Mouse (Mus musculus): ENCODE measurements around the gene Tep1.
A peak's percentile ranks its signal among the peaks of the same experiment; 100 is the strongest.

Tep1 gene

GRCm38 (mm10) chr14:50795261-50795935, 75.0 kb downstream of the Tep1 start:
- no peak for DNase-seq (ENCODE audit: low spot score in 2 of 2)

- DNase-seq (ENCODE audit: low spot score in 2 of 2), result no peak
These were observed 82.2 kb downstream of the Tep1 start for GRCm38 (mm10) chr14:50788157-50788556.

GRCm38 (mm10) chr14:50785251-50785637, 85.1 kb downstream of the Tep1 start, which contains the start of gene Ttc5:
Gene Ttc5 (minus strand): TSS chr14:50785519.
- peak; percentile 95 for DNase-seq (ENCODE audit: low spot score in 2 of 2)

GRCm38 (mm10) chr14:50784391-50785250, 85.7 kb downstream of the Tep1 start:
- DNase-seq (ENCODE audit: low spot score in 2 of 2), result no peak

GRCm38 (mm10) chr14:50782166-50782565, 88.2 kb downstream of the Tep1 start:
- DNase-seq (ENCODE audit: low spot score in 2 of 2), result no peak

Measured in right cerebral cortex, adult 2 months (tissue).